Mouse (Mus musculus): Measurements from ENCODE around the gene Cpm. TPM values are rescaled to one million over a fixed set of nuclear protein-coding genes. Genes with fewer than 3 reads are reported as not detected.

Cpm gene
- polyA plus RNA-seq, 1 experiment from 2014 or later = 4.2 TPM

GRCm38 (mm10) chr10:117648643-117649042, 19.3 kb downstream of the Cpm start:
- no peak for ATAC-seq (ENCODE audit: low read depth)
- WGBS = 86% methylated on average over 3 of the region's 3 CpGs
- no peak overlapping the region for H3K9ac ChIP-seq (replicated peaks; ENCODE audit: low read depth, low read length)
- H3K4me2 ChIP-seq (ENCODE audit: low read depth, low read length) = no peak overlapping the region
- H3K4me3 ChIP-seq (ENCODE audit: low read depth, low read length) = no peak overlapping the region
- no peaks in the 10 kb centered on the region for H3K27me3 ChIP-seq (ENCODE audit: control insufficient read depth, insufficient read depth, low read length)
- no peaks in the 10 kb centered on the region for H3K36me3 ChIP-seq (ENCODE audit: control insufficient read depth, insufficient read depth, low read length)
- no peaks in the 10 kb centered on the region for H3K4me1 ChIP-seq (ENCODE audit: control insufficient read depth, insufficient read depth, low read length)
- H3K27ac ChIP-seq (ENCODE audit: low read depth, low read length) = no peak overlapping the region
- H3K9me3 ChIP-seq (ENCODE audit: control insufficient read depth, low read length) = no peaks in the 10 kb centered on the region

- Histone ChIP-seq H3K27me3 (ENCODE audit: control insufficient read depth, insufficient read depth, low read length) (no peaks in the 10 kb centered on the region), H3K4me1 (ENCODE audit: control insufficient read depth, insufficient read depth, low read length) (no peaks in the 10 kb centered on the region), H3K4me2 (ENCODE audit: low read depth, low read length) (no peak overlapping the region), H3K9ac (replicated peaks; ENCODE audit: low read depth, low read length) (no peak overlapping the region), H3K36me3 (ENCODE audit: control insufficient read depth, insufficient read depth, low read length) (no peaks in the 10 kb centered on the region), H3K27ac (ENCODE audit: low read depth, low read length) (no peak overlapping the region), H3K4me3 (ENCODE audit: low read depth, low read length) (no peak overlapping the region), H3K9me3 (ENCODE audit: control insufficient read depth, low read length) (no peaks in the 10 kb centered on the region)
- 89% methylated on average over 11 of the region's 11 CpGs for WGBS
- no peak for ATAC-seq (ENCODE audit: low read depth)
Observed at GRCm38 (mm10) chr10:117649292-117650041, 20.2 kb downstream of the Cpm start.

GRCm38 (mm10) chr10:117650042-117650655, 20.8 kb downstream of the Cpm start:
- no peaks in the 10 kb centered on the region for H3K9me3 ChIP-seq (ENCODE audit: control insufficient read depth, low read length)
- H3K4me3 ChIP-seq (ENCODE audit: low read depth, low read length) = no peak overlapping the region
- no peaks in the 10 kb centered on the region for H3K4me1 ChIP-seq (ENCODE audit: control insufficient read depth, insufficient read depth, low read length)
- ATAC-seq (ENCODE audit: low read depth) = no peak
- H3K36me3 ChIP-seq (ENCODE audit: control insufficient read depth, insufficient read depth, low read length) = no peaks in the 10 kb centered on the region
- H3K9ac ChIP-seq (replicated peaks; ENCODE audit: low read depth, low read length) = no peak overlapping the region
- no peak overlapping the region for H3K4me2 ChIP-seq (ENCODE audit: low read depth, low read length)
- H3K27ac ChIP-seq (ENCODE audit: low read depth, low read length) = no peak overlapping the region
- 95% methylated on average over 12 of the region's 12 CpGs for WGBS
- no peaks in the 10 kb centered on the region for H3K27me3 ChIP-seq (ENCODE audit: control insufficient read depth, insufficient read depth, low read length)

GRCm38 (mm10) chr10:117650725-117651124, 21.4 kb downstream of the Cpm start:
- 95% methylated on average over 7 of the region's 7 CpGs for WGBS
- Histone ChIP-seq H3K4me3 (ENCODE audit: low read depth, low read length) (no peak overlapping the region), H3K4me1 (ENCODE audit: control insufficient read depth, insufficient read depth, low read length) (no peaks in the 10 kb centered on the region), H3K9me3 (ENCODE audit: control insufficient read depth, low read length) (no peaks in the 10 kb centered on the region), H3K27me3 (ENCODE audit: control insufficient read depth, insufficient read depth, low read length) (no peaks in the 10 kb centered on the region), H3K36me3 (ENCODE audit: control insufficient read depth, insufficient read depth, low read length) (no peaks in the 10 kb centered on the region), H3K9ac (replicated peaks; ENCODE audit: low read depth, low read length) (no peak overlapping the region), H3K27ac (ENCODE audit: low read depth, low read length) (no peak overlapping the region), H3K4me2 (ENCODE audit: low read depth, low read length) (no peak overlapping the region)
- no peak for ATAC-seq (ENCODE audit: low read depth)

GRCm38 (mm10) chr10:117651587-117652377, 22.5 kb downstream of the Cpm start:
- ATAC-seq (ENCODE audit: low read depth) = no peak
- 75% methylated on average over 10 of the region's 10 CpGs for WGBS
- Histone ChIP-seq H3K9ac (replicated peaks; ENCODE audit: low read depth, low read length) (no peak overlapping the region), H3K4me3 (ENCODE audit: low read depth, low read length) (no peak overlapping the region), H3K27me3 (ENCODE audit: control insufficient read depth, insufficient read depth, low read length) (no peaks in the 10 kb centered on the region), H3K27ac (ENCODE audit: low read depth, low read length) (no peak overlapping the region), H3K4me1 (ENCODE audit: control insufficient read depth, insufficient read depth, low read length) (no peaks in the 10 kb centered on the region), H3K9me3 (ENCODE audit: control insufficient read depth, low read length) (no peaks in the 10 kb centered on the region), H3K4me2 (ENCODE audit: low read depth, low read length) (no peak overlapping the region), H3K36me3 (ENCODE audit: control insufficient read depth, insufficient read depth, low read length) (no peaks in the 10 kb centered on the region)

GRCm38 (mm10) chr10:117652378-117652774, 23.1 kb downstream of the Cpm start:
- Histone ChIP-seq H3K4me2 (ENCODE audit: low read depth, low read length) (no peak overlapping the region), H3K9me3 (ENCODE audit: control insufficient read depth, low read length) (no peaks in the 10 kb centered on the region), H3K4me1 (ENCODE audit: control insufficient read depth, insufficient read depth, low read length) (no peaks in the 10 kb centered on the region), H3K27me3 (ENCODE audit: control insufficient read depth, insufficient read depth, low read length) (no peaks in the 10 kb centered on the region), H3K9ac (replicated peaks; ENCODE audit: low read depth, low read length) (no peak overlapping the region), H3K36me3 (ENCODE audit: control insufficient read depth, insufficient read depth, low read length) (no peaks in the 10 kb centered on the region), H3K27ac (ENCODE audit: low read depth, low read length) (no peak overlapping the region), H3K4me3 (ENCODE audit: low read depth, low read length) (no peak overlapping the region)
- 93% methylated on average over 4 of the region's 4 CpGs for WGBS
- no peak for ATAC-seq (ENCODE audit: low read depth)

GRCm38 (mm10) chr10:117652930-117653778, 23.9 kb downstream of the Cpm start:
- no peak overlapping the region for H3K9ac ChIP-seq (replicated peaks; ENCODE audit: low read depth, low read length)
- H3K27ac ChIP-seq (ENCODE audit: low read depth, low read length) = no peak overlapping the region
- no peaks in the 10 kb centered on the region for H3K9me3 ChIP-seq (ENCODE audit: control insufficient read depth, low read length)
- no peaks in the 10 kb centered on the region for H3K36me3 ChIP-seq (ENCODE audit: control insufficient read depth, insufficient read depth, low read length)
- ATAC-seq (ENCODE audit: low read depth) = no peak
- H3K4me3 ChIP-seq (ENCODE audit: low read depth, low read length) = no peak overlapping the region
- WGBS = 90% methylated on average over 8 of the region's 8 CpGs
- no peaks in the 10 kb centered on the region for H3K27me3 ChIP-seq (ENCODE audit: control insufficient read depth, insufficient read depth, low read length)
- H3K4me2 ChIP-seq (ENCODE audit: low read depth, low read length) = no peak overlapping the region
- H3K4me1 ChIP-seq (ENCODE audit: control insufficient read depth, insufficient read depth, low read length) = no peaks in the 10 kb centered on the region

- no peaks in the 10 kb centered on the region for H3K36me3 ChIP-seq (ENCODE audit: control insufficient read depth, insufficient read depth, low read length)
- H3K4me3 ChIP-seq (ENCODE audit: low read depth, low read length) = no peak overlapping the region
- H3K9me3 ChIP-seq (ENCODE audit: control insufficient read depth, low read length) = no peaks in the 10 kb centered on the region
- ATAC-seq (ENCODE audit: low read depth) = no peak
- no peak overlapping the region for H3K9ac ChIP-seq (replicated peaks; ENCODE audit: low read depth, low read length)
- no peaks in the 10 kb centered on the region for H3K4me1 ChIP-seq (ENCODE audit: control insufficient read depth, insufficient read depth, low read length)
- H3K27ac ChIP-seq (ENCODE audit: low read depth, low read length) = no peak overlapping the region
- 98% methylated on average over 7 of the region's 7 CpGs for WGBS
- H3K27me3 ChIP-seq (ENCODE audit: control insufficient read depth, insufficient read depth, low read length) = no peaks in the 10 kb centered on the region
- H3K4me2 ChIP-seq (ENCODE audit: low read depth, low read length) = no peak overlapping the region
Observed at GRCm38 (mm10) chr10:117653779-117654173, 24.5 kb downstream of the Cpm start.
